Comparison of ENCODE assay signal across 8 mouse cellular contexts in the genomic region with DNA sequence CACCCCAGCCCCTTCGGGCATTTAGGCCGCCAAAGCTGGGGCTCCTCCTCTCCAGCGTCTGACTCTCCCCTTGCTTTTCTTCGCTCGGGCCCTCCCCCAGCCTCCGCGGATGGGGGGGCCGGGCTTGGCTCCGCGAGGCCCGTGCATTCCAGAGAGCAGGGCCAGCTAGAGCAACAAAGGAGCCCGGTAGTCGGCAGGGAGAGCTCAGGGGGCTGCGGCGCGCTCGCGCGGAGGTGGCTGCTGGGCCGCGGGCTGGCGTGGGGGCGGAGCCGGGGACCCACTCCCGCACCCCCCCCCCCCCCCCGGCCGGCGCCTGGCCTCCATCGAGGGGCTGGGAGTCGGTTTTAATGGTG. TPM values are rescaled to one million over a fixed set of nuclear protein-coding genes. Genes with fewer than 3 reads are reported as not detected.
DNase-seq lines count a peak whose midpoint lies in the region; ATAC-seq and TF ChIP-seq lines count a peak whose summit lies in the region.

A gene (plus strand): TSS at position 168 of the 353 bp plus-strand sequence.

- H3K9me3 ChIP-seq in heart, embryonic 13.5 days: no peaks in the 10 kb centered on the region
- H3K9me3 ChIP-seq in kidney, embryonic 16.5 days (ENCODE audit: low read length): no peaks in the 10 kb centered on the region
- H3K9me3 ChIP-seq in liver, embryonic 16.5 days (replicated peaks; ENCODE audit: control insufficient read depth, low read length): no peaks in the 10 kb centered on the region

- H3K4me2 ChIP-seq in heart, embryonic 13.5 days: peak within 1 kb of the TSS; percentile 77
- peak within 1 kb of the TSS; percentile 89 for H3K4me2 ChIP-seq in kidney, embryonic 16.5 days (replicated peaks; ENCODE audit: low read depth, low read length)
- H3K4me2 ChIP-seq in liver, embryonic 16.5 days (ENCODE audit: low read depth, low read length): peak within 1 kb of the TSS; percentile 94

- H3K79me2 ChIP-seq in C2C12 (ENCODE audit: control insufficient read depth, insufficient read depth): peaks cover 48% of the 10 kb centered on the region

- ATAC-seq in heart, embryonic 13.5 days (ENCODE audit: extremely low read depth, insufficient number of reproducible peaks, low FRiP score, low TSS enrichment): peak; percentile 85
- ATAC-seq in kidney, embryonic 16.5 days (ENCODE audit: low FRiP score, low TSS enrichment): peak; percentile 98
- ATAC-seq in liver, embryonic 16.5 days (ENCODE audit: low read depth): peak; percentile 79

- H3K36me3 ChIP-seq in C2C12 (ENCODE audit: control insufficient read depth, insufficient read depth): peaks cover 7% of the 10 kb centered on the region
- peaks cover 9% of the 10 kb centered on the region for H3K36me3 ChIP-seq in heart, embryonic 13.5 days
- 0 out of 2 replicates have a peak, but pooled peaks cover 6% of the 10 kb centered on the region for H3K36me3 ChIP-seq in kidney, embryonic 16.5 days (ENCODE audit: insufficient read depth, low read length)
- H3K36me3 ChIP-seq in liver, embryonic 16.5 days (ENCODE audit: control insufficient read depth, insufficient read depth): no peaks in the 10 kb centered on the region

- H3K4me1 ChIP-seq in embryonic fibroblast, embryonic 13.5 days (ENCODE audit: control insufficient read depth, insufficient read depth, low read length): peaks cover 3% of the 10 kb centered on the region; the same call in 1 of the 2 replicates
- H3K4me1 ChIP-seq in heart, embryonic 13.5 days: peaks cover 30% of the 10 kb centered on the region
- H3K4me1 ChIP-seq in kidney, embryonic 16.5 days (ENCODE audit: insufficient read depth, low read length): peaks cover 28% of the 10 kb centered on the region
- H3K4me1 ChIP-seq in liver, embryonic 16.5 days (ENCODE audit: control insufficient read depth, low read depth, low read length): peaks cover 14% of the 10 kb centered on the region

- under 1% methylated on average over 24 of the region's 30 CpGs for WGBS in heart, embryonic 13.5 days
- under 1% methylated on average over 25 of the region's 30 CpGs for WGBS in kidney, embryonic 16.5 days
- under 1% methylated on average over 23 of the region's 30 CpGs for WGBS in liver, embryonic 16.5 days (ENCODE audit: insufficient replicate concordance)

- H3K79me3 ChIP-seq in C2C12 (ENCODE audit: low read depth): peaks cover 38% of the 10 kb centered on the region

- peak within 1 kb of the TSS; percentile 80 for H3K27ac ChIP-seq in embryonic fibroblast, embryonic 13.5 days (ENCODE audit: insufficient read depth, low read length)
- H3K27ac ChIP-seq in heart, embryonic 13.5 days (replicated peaks): peak within 1 kb of the TSS; percentile 98
- H3K27ac ChIP-seq in kidney, embryonic 16.5 days (ENCODE audit: low read length): peak within 1 kb of the TSS; percentile 99
- peak within 1 kb of the TSS; percentile 74 for H3K27ac ChIP-seq in liver, embryonic 16.5 days (ENCODE audit: low read length)

- peak; percentile 81 for TF ChIP-seq POLR2A in embryonic fibroblast, embryonic 13.5 days (IDR thresholded peaks at IDR 0.05; ENCODE audit: low read depth, low read length)

- TF ChIP-seq CTCF in C2C12 (IDR thresholded peaks at IDR 0.05; ENCODE audit: control insufficient read depth, insufficient read depth, insufficient read length): no peak
- TF ChIP-seq CTCF in embryonic fibroblast, embryonic 13.5 days (IDR thresholded peaks at IDR 0.05; ENCODE audit: borderline replicate concordance, insufficient read depth, low read length): no peak

- no peaks in the 10 kb centered on the region for H3K27me3 ChIP-seq in C2C12 (ENCODE audit: control insufficient read depth, insufficient read depth, insufficient read length)
- no peaks in the 10 kb centered on the region for H3K27me3 ChIP-seq in heart, embryonic 13.5 days (replicated peaks)
- H3K27me3 ChIP-seq in kidney, embryonic 16.5 days (ENCODE audit: insufficient read depth, low read length): no peaks in the 10 kb centered on the region
- H3K27me3 ChIP-seq in liver, embryonic 16.5 days (ENCODE audit: control insufficient read depth, insufficient read depth, low read depth, low read length): peaks cover 40% of the 10 kb centered on the region

- peak within 1 kb of the TSS; percentile 96 for H3K9ac ChIP-seq in heart, embryonic 13.5 days
- peak within 1 kb of the TSS; percentile 99 for H3K9ac ChIP-seq in kidney, embryonic 16.5 days (replicated peaks; ENCODE audit: low read length)
- peak within 1 kb of the TSS; percentile 79 for H3K9ac ChIP-seq in liver, embryonic 16.5 days (ENCODE audit: low read depth, low read length)

- peak; percentile 28 for DNase-seq in T-cell, adult 2 months (ENCODE audit: low spot score)
- DNase-seq in ovary, adult 18-20 months (ENCODE audit: low spot score): peak; percentile 86
- DNase-seq in urinary bladder, postnatal 36 days (ENCODE audit: low spot score in 2 of 2): peak; percentile 68 to 77

- peak within 1 kb of the TSS; percentile 94 for H3ac ChIP-seq in C2C12 (ENCODE audit: control insufficient read depth, insufficient read length, low read depth)

- peak within 1 kb of the TSS; percentile 57 for H3K4me3 ChIP-seq in C2C12 (ENCODE audit: insufficient read depth, poor library complexity, severe bottlenecking)
- H3K4me3 ChIP-seq in embryonic fibroblast, embryonic 13.5 days (ENCODE audit: insufficient read depth, low read length): peak within 1 kb of the TSS; percentile 95
- H3K4me3 ChIP-seq in heart, embryonic 13.5 days: peak within 1 kb of the TSS; percentile 74
- H3K4me3 ChIP-seq in kidney, embryonic 16.5 days (ENCODE audit: low read length): peak within 1 kb of the TSS; percentile 92
- H3K4me3 ChIP-seq in liver, embryonic 16.5 days (ENCODE audit: low read depth, low read length): peak within 1 kb of the TSS; percentile 71

TF ChIP-seq in C2C12, 6 proteins besides CTCF, POLR2A, EP300 and RAD21:
- TF ChIP-seq FOSL1 (IDR thresholded peaks at IDR 0.05; ENCODE audit: insufficient read depth, low read length, poor library complexity, severe bottlenecking): no peak
- no peak for TF ChIP-seq MYOD1 (IDR thresholded peaks at IDR 0.05; ENCODE audit: control insufficient read depth, insufficient read length, low read depth)
- no peak for TF ChIP-seq CEBPB (IDR thresholded peaks at IDR 0.05; ENCODE audit: low read depth)
- no peak for TF ChIP-seq MYOG (IDR thresholded peaks at IDR 0.05; ENCODE audit: control insufficient read depth, extremely low read depth, insufficient read length)
- TF ChIP-seq USF1 (IDR thresholded peaks at IDR 0.05; ENCODE audit: low read depth): no peak
TF ChIP-seq in C2C12: peak in this region for 0.

RNA-seq across cellular contexts. Expression of the gene that starts here (rescaled TPM):
- polyA plus RNA-seq in C2C12 (2012; fragmentation: generic; extraction: Trizol): 86.2 TPM
- polyA plus RNA-seq in embryonic fibroblast, embryonic 13.5 days (2011; ENCODE audit: insufficient read length, low read depth, missing spikeins): 53.4 and 66.1 TPM in 2 replicates
- polyA plus RNA-seq in heart, embryonic 13.5 days (2015; fragmentation: Nextera tagmentation; extraction: Ambion mirVana): 16.4 and 17.4 TPM in 2 replicates
- polyA plus RNA-seq in kidney, embryonic 16.5 days (2015; fragmentation: Nextera tagmentation; extraction: Ambion mirVana): 42.9 and 50.2 TPM in 2 replicates
- polyA plus RNA-seq in liver, embryonic 16.5 days (2015; fragmentation: Nextera tagmentation; extraction: Ambion mirVana): 2.7 and 2.9 TPM in 2 replicates

Comparison
In these comparisons a context has a peak if more than half of its experiments do, and no peak if none do; other contexts are left out.
1. Peak in every context shown above with its lines: DNase-seq, ATAC-seq, H3K4me3 ChIP-seq and H3K27ac ChIP-seq.
2. DNase-seq: peak in every context shown above with its lines; median percentile 86 in ovary, adult 18-20 months; 72 in urinary bladder, postnatal 36 days; 28 in T-cell, adult 2 months.